Comparison of ENCODE assay signal across 30 mouse cellular contexts in genomic region chr1:97983189-97983588, GRCm38 (mm10).
DNase-seq lines count a peak whose midpoint lies in the region; ATAC-seq and TF ChIP-seq lines count a peak whose summit lies in the region.
"Had no signal": no experiment of that assay in that cellular context is flagged by ENCODE, and none has a peak within 500 bp of the region (broad histone marks: within the 10 kb centered on the region; RNA-seq: fewer than 3 reads in every experiment).

No protein-coding gene starts in this region.

- H3K27me3 ChIP-seq in heart, postnatal 0 days (ENCODE audit: control insufficient read depth, insufficient read depth, low read length): no peaks in the 10 kb centered on the region
- H3K27me3 ChIP-seq in Patski: no peaks in the 10 kb centered on the region
- no peaks in the 10 kb centered on the region for H3K27me3 ChIP-seq in limb, embryonic 10.5 days (ENCODE audit: low read depth, poor library complexity, severe bottlenecking)
- H3K27me3 ChIP-seq: CH12.LX; forebrain, embryonic 15.5 days; neural tube, embryonic 15.5 days; stomach, embryonic 15.5 days had no signal

- no peaks in the 10 kb centered on the region; the same call in 1 of the 2 replicates for H3K36me3 ChIP-seq in heart, postnatal 0 days (replicated peaks; ENCODE audit: control insufficient read depth, insufficient read depth, low read length)
- no peaks in the 10 kb centered on the region for H3K36me3 ChIP-seq in limb, embryonic 10.5 days
- H3K36me3 ChIP-seq: embryonic facial prominence, embryonic 10.5 days; forebrain, embryonic 15.5 days; G1E; hindbrain, embryonic 10.5 days; neural tube, embryonic 15.5 days; stomach, embryonic 15.5 days had no signal

- no peaks in the 10 kb centered on the region for H3K9me3 ChIP-seq in heart, postnatal 0 days (replicated peaks; ENCODE audit: control insufficient read depth, low read length)
- H3K9me3 ChIP-seq in limb, embryonic 10.5 days (replicated peaks): no peaks in the 10 kb centered on the region
- H3K9me3 ChIP-seq: embryonic facial prominence, embryonic 10.5 days; forebrain, embryonic 15.5 days; heart, embryonic 10.5 days; hindbrain, embryonic 10.5 days; neural tube, embryonic 15.5 days; stomach, embryonic 15.5 days had no signal

- no peak overlapping the region for H3K4me3 ChIP-seq in heart, postnatal 0 days (ENCODE audit: low read depth, low read length)
- no peak overlapping the region for H3K4me3 ChIP-seq in limb, embryonic 10.5 days
- H3K4me3 ChIP-seq: embryonic facial prominence, embryonic 10.5 days; forebrain, embryonic 15.5 days; heart, embryonic 10.5 days; hindbrain, embryonic 10.5 days; neural tube, embryonic 15.5 days; stomach, embryonic 15.5 days had no signal

- ATAC-seq in heart, postnatal 0 days (ENCODE audit: insufficient read depth, low read depth): peak; percentile 60
- peak; percentile 71 for ATAC-seq in Patski
- ATAC-seq in CD4-positive, CD25-positive, alpha-beta regulatory T cell, adult 4 months: no peak
- ATAC-seq: activated CD4-positive, CD25-positive, alpha-beta regulatory T cell, adult 4 months; forebrain, embryonic 15.5 days; hindbrain, postnatal 0 days; intestine, embryonic 16.5 days; liver, postnatal 0 days; lung, postnatal 0 days had no signal

- CTCF ChIA-PET in Patski (lab: Charles Lee): no interaction called here

- DNase-seq in adrenal gland, adult 2 months: peak; percentile 84
- no peak for DNase-seq in adrenal gland, adult 18-20 months (ENCODE audit: low spot score in 2 of 2)
- peak; percentile 35 for DNase-seq in heart, postnatal 0 days (ENCODE audit: low spot score)
- DNase-seq in heart, adult 9 months (ENCODE audit: low spot score in 2 of 2): no peak
- DNase-seq in Patski (ENCODE audit: low read depth, low spot score): no peak
- peak; percentile 69 for DNase-seq in adrenal gland, postnatal 36 days
- no peak for DNase-seq in limb, embryonic 10.5 days (ENCODE audit: low spot score)
- DNase-seq: cerebellum, adult 11 months; cerebellum, postnatal 10 days; gastrocnemius, postnatal 14 days; kidney, adult 9 months; kidney, postnatal 4 days; liver, postnatal 0 days; right cerebral cortex, adult 18-20 months; thymus, postnatal 25 days had no signal

- TF ChIP-seq EP300 in heart, postnatal 0 days (IDR thresholded peaks at IDR 0.05; ENCODE audit: low read depth): no peak

- H3K9ac ChIP-seq in heart, postnatal 0 days (replicated peaks; ENCODE audit: low read depth, low read length): no peak overlapping the region
- H3K9ac ChIP-seq: forebrain, embryonic 15.5 days; liver, postnatal 0 days; neural tube, embryonic 15.5 days; stomach, embryonic 15.5 days had no signal

- peaks cover 14% of the 10 kb centered on the region for H3K4me1 ChIP-seq in heart, postnatal 0 days (ENCODE audit: control insufficient read depth, insufficient read depth)
- H3K4me1 ChIP-seq in limb, embryonic 10.5 days: no peaks in the 10 kb centered on the region
- H3K4me1 ChIP-seq: embryonic facial prominence, embryonic 10.5 days; hindbrain, embryonic 10.5 days; stomach, embryonic 15.5 days had no signal

- no peak overlapping the region for H3K4me2 ChIP-seq in heart, postnatal 0 days (ENCODE audit: low read depth, low read length)
- H3K4me2 ChIP-seq: forebrain, embryonic 15.5 days; liver, embryonic 11.5 days; midbrain, embryonic 11.5 days; neural tube, embryonic 15.5 days; stomach, embryonic 15.5 days had no signal

- POLR2A ChIA-PET in Patski (lab: Charles Lee): no interaction called here

- 32% methylated on average over 1 of the region's 1 CpGs for WGBS in heart, postnatal 0 days
- WGBS in limb, embryonic 10.5 days: 76% methylated on average over 1 of the region's 1 CpGs

- peak overlapping the region; percentile 82 for H3K27ac ChIP-seq in heart, postnatal 0 days (ENCODE audit: low read depth)
- no peak overlapping the region for H3K27ac ChIP-seq in limb, embryonic 10.5 days
- H3K27ac ChIP-seq: embryonic facial prominence, embryonic 10.5 days; forebrain, embryonic 15.5 days; hindbrain, embryonic 10.5 days; hindbrain, postnatal 0 days; neural tube, embryonic 15.5 days; stomach, embryonic 15.5 days had no signal

- TF ChIP-seq CTCF in heart, postnatal 0 days (IDR thresholded peaks at IDR 0.05; ENCODE audit: low read depth): no peak
- TF ChIP-seq CTCF in Patski (IDR thresholded peaks at IDR 0.05): no peak

- in situ Hi-C loops in Patski (cut with MboI; ENCODE audit: low pct_unique_long_range_greater_than_20kb): no loop called here

Comparison
In these comparisons a context has a peak if more than half of its experiments do, and no peak if none do; other contexts are left out.
1. DNase-seq: peak in adrenal gland, adult 2 months (single experiment), heart, postnatal 0 days (single experiment) and adrenal gland, postnatal 36 days (2 of 2); none in adrenal gland, adult 18-20 months (0 of 2), heart, adult 9 months (0 of 2), Patski (single experiment) and limb, embryonic 10.5 days (single experiment).